8 mouse cellular contexts compared by ENCODE assay signal in genomic region chr7:142581656-142582228, GRCm38 (mm10). TPM values are rescaled to one million over a fixed set of nuclear protein-coding genes. Genes with fewer than 3 reads are reported as not detected.
DNase-seq lines count a peak whose midpoint lies in the region; ATAC-seq and TF ChIP-seq lines count a peak whose summit lies in the region.

No protein-coding gene starts in this region.

- TF ChIP-seq EP300 in heart, postnatal 0 days (IDR thresholded peaks at IDR 0.05; ENCODE audit: low read depth): no peak

- TF ChIP-seq CTCF in heart, postnatal 0 days (IDR thresholded peaks at IDR 0.05; ENCODE audit: low read depth): peak; percentile 45

- no peaks in the 10 kb centered on the region for H3K4me1 ChIP-seq in ES-E14 (ENCODE audit: control insufficient read depth in 2 of 2, insufficient read depth in 2 of 2, low read length in 2 of 2, poor library complexity in 1 of 2)
- no peaks in the 10 kb centered on the region for H3K4me1 ChIP-seq in embryonic facial prominence, embryonic 12.5 days
- 0 out of 2 replicates have a peak, but pooled peaks cover 11% of the 10 kb centered on the region for H3K4me1 ChIP-seq in heart, postnatal 0 days (ENCODE audit: control insufficient read depth, insufficient read depth)

- H3K27ac ChIP-seq in ES-E14 (ENCODE audit: insufficient read depth, low read depth, low read length, poor library complexity, severe bottlenecking): no peak overlapping the region
- no peak overlapping the region for H3K27ac ChIP-seq in embryonic facial prominence, embryonic 12.5 days
- H3K27ac ChIP-seq in heart, postnatal 0 days (ENCODE audit: low read depth): no peak overlapping the region

- ATAC-seq in embryonic facial prominence, embryonic 12.5 days (ENCODE audit: insufficient number of reproducible peaks, insufficient read depth, low FRiP score, low TSS enrichment): no peak
- no peak for ATAC-seq in heart, postnatal 0 days (ENCODE audit: insufficient read depth, low read depth)
- ATAC-seq in erythroid progenitor cell, adult 5-6 weeks (replicated peaks; ENCODE audit: low FRiP score, poor library complexity, severe bottlenecking): no peak

- no peak overlapping the region for H3K9ac ChIP-seq in ES-E14 (ENCODE audit: insufficient read depth, low read depth, low read length, poor library complexity, severe bottlenecking)
- no peak overlapping the region for H3K9ac ChIP-seq in embryonic facial prominence, embryonic 12.5 days
- no peak overlapping the region for H3K9ac ChIP-seq in heart, postnatal 0 days (replicated peaks; ENCODE audit: low read depth, low read length)

- DNase-seq in ES-E14 (ENCODE audit: low read depth, low spot score): peak; percentile 15
- DNase-seq in adrenal gland, adult 8-10 months: peak; percentile 9
- peak; percentile 51 for DNase-seq in heart, postnatal 0 days (ENCODE audit: low spot score)
- peak; percentile 75 to 79 for DNase-seq in kidney, postnatal 4 days
- peak; percentile 61 for DNase-seq in lung, postnatal 10 days
- peak; percentile 23 for DNase-seq in right cerebral cortex, adult 18-20 months

- no peaks in the 10 kb centered on the region for H3K27me3 ChIP-seq in embryonic facial prominence, embryonic 12.5 days
- H3K27me3 ChIP-seq in heart, postnatal 0 days (ENCODE audit: control insufficient read depth, insufficient read depth, low read length): no peaks in the 10 kb centered on the region

- peak overlapping the region; percentile 39 for H3K4me2 ChIP-seq in embryonic facial prominence, embryonic 12.5 days (replicated peaks)
- H3K4me2 ChIP-seq in heart, postnatal 0 days (ENCODE audit: low read depth, low read length): peak overlapping the region; percentile 56

- no peaks in the 10 kb centered on the region; the same call in 1 of the 2 replicates for H3K36me3 ChIP-seq in ES-E14 (ENCODE audit: control insufficient read depth, insufficient read depth, low read length, poor library complexity, severe bottlenecking)
- no peaks in the 10 kb centered on the region for H3K36me3 ChIP-seq in embryonic facial prominence, embryonic 12.5 days
- H3K36me3 ChIP-seq in heart, postnatal 0 days (replicated peaks; ENCODE audit: control insufficient read depth, insufficient read depth, low read length): no peaks in the 10 kb centered on the region

- in situ Hi-C loops in ES-E14 (cut with MboI; ENCODE audit: low sequenced_read_pairs in 2 of 2, unreplicated experiment in 2 of 2): no loop called here

- no peak overlapping the region for H3K4me3 ChIP-seq in ES-E14 (ENCODE audit: insufficient read depth in 1 of 2, low read depth in 1 of 2, low read length in 2 of 2, poor library complexity in 1 of 2, severe bottlenecking in 1 of 2)
- H3K4me3 ChIP-seq in embryonic facial prominence, embryonic 12.5 days: 0 out of 2 replicates have a peak overlapping the region, but pooled peaks have one; percentile 14
- H3K4me3 ChIP-seq in heart, postnatal 0 days (ENCODE audit: low read depth, low read length): 0 out of 2 replicates have a peak overlapping the region, but pooled peaks have one; percentile 8

- 50% methylated on average over 20 of the region's 20 CpGs for WGBS in embryonic facial prominence, embryonic 12.5 days
- WGBS in heart, postnatal 0 days: 43% methylated on average over 20 of the region's 20 CpGs

- peaks cover 8% of the 10 kb centered on the region; the same call in 1 of the 2 replicates for H3K9me3 ChIP-seq in ES-E14 (ENCODE audit: control insufficient read depth, insufficient read depth, low read depth, low read length)
- H3K9me3 ChIP-seq in embryonic facial prominence, embryonic 12.5 days: no peaks in the 10 kb centered on the region; the same call in 1 of the 2 replicates
- H3K9me3 ChIP-seq in heart, postnatal 0 days (replicated peaks; ENCODE audit: control insufficient read depth, low read length): peaks cover 5% of the 10 kb centered on the region; the same call in 1 of the 2 replicates

TF ChIP-seq in ES-E14, 5 proteins besides CTCF, POLR2A, EP300 and RAD21:
- TF ChIP-seq CHD2 (IDR thresholded peaks at IDR 0.05; ENCODE audit: low read depth, low read length) (no peak), MAFK (IDR thresholded peaks at IDR 0.05; ENCODE audit: insufficient read depth, low read depth, low read length) (no peak), HCFC1 (IDR thresholded peaks at IDR 0.05; ENCODE audit: borderline replicate concordance, insufficient read depth, low read length) (no peak)
TF ChIP-seq in ES-E14: peak in this region for 0.

RNA-seq across cellular contexts. Expression of gene Mrpl23, which starts 49.3 kb away (rescaled TPM):
- 45.6 and 49.1 TPM in 2 replicates for total RNA-seq in ES-E14 (2012; rRNA removed)
- 10 to 100 TPM in 1 of 4 experiments, 1 to 10 TPM in 3; 2.2 to 13.7 (median 4.8) TPM for total RNA-seq in adrenal gland, adult 8-10 months (2022)
- polyA plus RNA-seq in embryonic facial prominence, embryonic 12.5 days (2016; fragmentation: Nextera tagmentation; extraction: Ambion mirVana): 19.8 and 32.6 TPM in 2 replicates
- total RNA-seq in heart, postnatal 0 days (2014; rRNA removed; ENCODE audit: low replicate concordance): 87.2 and 90.9 TPM in 2 replicates
- polyA plus RNA-seq in heart, postnatal 0 days (2015; fragmentation: Nextera tagmentation; extraction: Ambion mirVana): 14.9 TPM in 2 replicates
- total RNA-seq in erythroid progenitor cell, adult 5-6 weeks (2015; ENCODE audit: low replicate concordance): 9.6 TPM in 1 of 2 replicates, not detected in the other
- 0.13 TPM in 1 of 2 replicates, not detected in the other for total RNA-seq in erythroid progenitor cell, adult 5-6 weeks (2017; ENCODE audit: low replicate concordance)

Comparison
In these comparisons a context has a peak if more than half of its experiments do, and no peak if none do; other contexts are left out.
1. DNase-seq: peak in every context shown above with its lines; median percentile 77 in kidney, postnatal 4 days; 61 in lung, postnatal 10 days; 51 in heart, postnatal 0 days; 23 in right cerebral cortex, adult 18-20 months; 15 in ES-E14; 9 in adrenal gland, adult 8-10 months.
2. H3K4me3 ChIP-seq: peak in embryonic facial prominence, embryonic 12.5 days (single experiment) and heart, postnatal 0 days (single experiment); none in ES-E14 (0 of 2).